Mouse (Mus musculus) layer of hippocampus, postnatal 36 days (tissue): ENCODE data around the gene Cbx6. TPM values are rescaled to one million over a fixed set of nuclear protein-coding genes. Genes with fewer than 3 reads are reported as not detected.

ENCODE experiments used
- DNase-seq, 2 experiments: peaks; one replicate each; pipeline ENCODE4 v3.0.0; 2022
- total RNA-seq, 2 experiments: library from RNA; stranded (reverse); gene quantifications; 2 replicates each; pipeline ENCODE4 v1.2.3; 2021

Gene Cbx6
- 100 to 1,000 TPM; 335 to 366 TPM for total RNA-seq

DNA sequence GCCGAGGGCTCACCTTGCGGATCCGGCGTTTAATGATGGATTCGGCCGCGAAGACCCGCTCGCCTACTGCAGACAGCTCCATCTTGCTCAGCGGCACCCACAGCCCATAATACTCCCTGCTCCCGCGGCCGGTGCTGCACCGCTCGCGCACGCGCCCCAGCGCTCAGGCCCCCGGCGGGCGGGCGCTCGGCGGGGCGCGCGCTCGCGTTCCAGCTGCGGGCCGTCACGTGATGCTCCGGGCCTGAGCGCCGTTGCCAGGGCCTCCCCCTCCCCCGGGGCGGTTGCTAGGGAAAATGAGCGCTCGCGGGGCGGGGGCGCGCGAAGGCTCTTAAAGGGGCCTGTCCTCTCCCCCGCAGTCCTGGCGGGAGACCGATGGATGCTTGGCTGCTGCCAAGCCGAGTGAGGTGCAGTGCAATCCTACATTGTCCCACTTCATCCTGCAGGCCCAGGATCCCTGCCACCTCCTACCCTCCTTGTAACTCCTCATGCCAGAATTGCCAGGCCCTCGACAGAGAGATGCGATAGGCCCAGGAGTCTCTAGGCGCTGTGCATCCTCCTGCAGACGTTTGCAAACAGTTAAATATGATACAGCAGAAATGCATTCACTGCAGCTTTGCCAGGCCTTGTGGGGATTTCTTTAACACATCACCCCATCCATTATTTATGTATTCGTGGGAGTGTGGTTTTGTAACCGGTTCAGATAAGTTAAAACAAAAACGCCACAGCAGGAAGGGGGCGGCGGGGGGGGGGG, at the start of gene Cbx6, which contains the start of gene Npcd:
Cbx6 (minus strand) TSS at position 559 of the 751 bp plus-strand sequence.
Npcd (minus strand) TSS at position 108 of the 751 bp plus-strand sequence.
- DNase-seq, result peak; percentile 99

DNA sequence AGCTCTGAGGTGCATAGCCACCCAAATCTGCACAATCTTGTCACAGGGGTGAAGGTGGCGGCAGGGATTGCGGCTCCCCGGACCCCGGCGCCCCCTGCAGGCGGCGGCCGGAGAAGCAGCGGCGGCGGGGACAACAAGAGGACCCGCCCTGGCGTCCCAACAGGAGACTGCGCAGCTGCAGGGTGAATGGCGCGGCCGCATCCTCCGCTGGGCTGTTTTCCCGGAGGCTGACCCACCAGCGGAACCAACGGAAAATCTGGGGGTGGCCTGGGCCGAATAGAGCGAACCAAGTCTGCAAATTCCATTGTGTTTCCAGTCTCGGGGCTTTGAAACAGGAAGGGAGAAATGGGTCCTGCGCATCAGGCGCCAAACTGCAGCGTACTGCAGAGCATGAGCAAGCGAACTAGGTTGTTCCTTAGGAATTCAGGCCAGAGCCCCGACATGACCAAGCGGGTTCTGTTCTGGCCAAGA, 48.9 kb upstream of the Cbx6 start:
- DNase-seq, result peak; percentile 94

GRCm38 (mm10) chr15:79882623-79883267, 48.3 kb upstream of the Cbx6 start:
- peak; percentile 64 to 67 for DNase-seq

DNA sequence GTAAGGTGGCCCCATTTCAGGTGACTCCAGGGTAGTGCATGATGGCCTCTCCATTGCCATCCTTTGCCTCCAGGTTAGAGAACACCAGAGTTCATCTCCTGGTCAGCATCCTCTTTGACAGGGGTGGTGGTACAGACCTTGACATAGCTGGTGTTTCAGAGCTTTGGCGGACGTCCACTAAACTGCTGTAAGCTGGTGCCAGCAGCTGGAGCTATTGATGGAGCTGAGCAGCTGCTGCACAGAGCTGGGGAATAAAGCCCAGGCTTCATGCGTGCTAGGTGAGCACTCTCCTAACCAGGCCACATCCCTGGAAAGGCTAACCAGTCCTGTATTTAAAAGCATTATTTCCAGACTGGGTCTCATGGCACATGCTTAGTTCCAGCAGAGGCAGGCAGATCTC, 46.0 kb upstream of the Cbx6 start:
- DNase-seq, result no peak

- peak; percentile 41 to 57 for DNase-seq
Measured at GRCm38 (mm10) chr15:79879319-79879718, 44.8 kb upstream of the Cbx6 start.

- no peak for DNase-seq
Measured at GRCm38 (mm10) chr15:79878725-79879136, 44.2 kb upstream of the Cbx6 start.

DNA sequence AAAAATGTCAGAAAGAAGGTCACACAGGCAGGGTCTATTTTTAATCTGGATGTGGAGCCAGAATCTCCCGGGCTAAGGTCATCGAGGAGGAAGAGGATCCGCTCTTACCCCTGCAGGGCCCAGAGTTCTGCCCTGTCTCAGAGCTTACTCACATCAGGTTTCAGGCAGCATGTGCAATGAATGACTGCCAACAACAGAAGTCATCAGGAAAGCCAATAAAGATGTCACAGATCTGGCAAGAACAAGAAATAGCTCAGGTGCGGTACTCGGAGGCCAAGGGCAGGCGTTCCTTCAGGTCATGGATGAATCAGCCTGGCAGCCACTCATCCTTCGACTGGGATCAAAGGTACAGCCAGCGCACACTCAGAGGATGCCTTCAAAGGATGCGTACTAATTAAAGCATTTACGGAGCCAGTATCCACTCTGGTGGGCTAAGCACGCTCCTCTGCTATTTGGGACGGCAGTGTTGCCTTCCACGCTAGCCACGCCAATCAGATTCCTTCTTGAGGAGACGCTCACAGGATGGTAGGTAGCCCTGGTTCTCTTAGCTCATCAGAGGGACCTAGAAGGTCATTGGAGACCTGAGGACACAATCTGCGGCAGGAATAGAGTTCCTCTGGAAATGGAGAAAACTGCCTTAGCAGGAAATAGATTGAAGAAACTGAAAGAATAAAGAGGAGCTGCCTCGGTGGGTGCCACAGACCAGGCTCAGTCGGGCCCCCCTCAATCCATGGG, 40.9 kb upstream of the Cbx6 start:
- no peak for DNase-seq

- DNase-seq, result no peak
Measured at GRCm38 (mm10) chr15:79873995-79874394, 39.5 kb upstream of the Cbx6 start.

DNA sequence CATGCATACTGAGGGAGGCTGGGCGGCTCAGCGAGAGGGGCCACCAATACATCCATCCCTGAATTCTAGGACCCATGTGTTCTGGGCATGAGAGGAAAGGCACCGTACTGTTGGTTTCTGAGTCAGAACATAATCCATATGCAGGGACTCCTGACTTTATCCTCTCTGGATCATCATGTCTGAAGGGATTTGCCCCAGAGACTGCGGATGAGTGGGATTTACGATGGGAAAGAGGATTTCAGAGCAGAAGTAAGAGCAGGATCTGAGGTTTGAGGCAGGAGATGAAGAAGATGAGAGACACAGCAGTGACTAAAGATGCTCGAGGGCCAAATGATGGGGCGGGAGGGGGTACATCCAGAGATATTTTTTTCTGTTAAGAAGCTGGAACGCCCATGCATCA, 39.1 kb upstream of the Cbx6 start:
- no peak for DNase-seq

DNA sequence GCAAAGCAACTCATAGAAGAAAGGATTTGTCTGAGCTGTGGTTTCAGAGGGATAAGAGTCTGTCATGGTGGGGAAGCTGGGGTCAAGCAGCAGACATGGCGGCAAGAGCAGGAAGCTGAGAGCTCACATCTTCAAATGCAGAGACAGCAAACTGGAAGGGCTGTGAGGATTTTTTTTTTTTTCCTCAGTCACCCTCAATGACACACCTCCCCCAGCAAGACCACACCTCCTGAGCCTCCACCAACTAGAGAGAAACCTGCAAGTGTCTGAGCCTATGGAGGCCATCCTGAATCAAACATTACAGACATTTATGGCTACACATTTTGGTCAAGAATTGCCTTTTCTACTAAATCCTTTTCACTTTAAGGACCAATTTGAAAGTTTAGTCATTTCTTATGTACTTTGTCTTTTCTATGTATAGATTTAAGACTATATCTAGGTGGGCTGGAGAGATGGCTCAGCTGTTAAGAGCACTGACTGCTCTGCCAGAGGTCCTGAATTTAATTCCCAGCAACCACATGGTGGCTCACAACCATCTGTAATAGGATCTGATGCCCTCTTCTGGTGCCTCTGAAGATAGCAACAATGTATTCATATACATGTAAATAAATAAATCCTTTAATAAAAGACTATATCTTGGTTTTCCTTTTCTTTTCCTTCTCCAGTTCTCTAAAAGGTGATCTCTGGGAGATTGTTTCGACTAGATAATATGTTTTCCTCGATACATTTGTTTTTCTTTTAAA, 32.9 kb upstream of the Cbx6 start:
- no peak for DNase-seq

GRCm38 (mm10) chr15:79859821-79860220, 25.3 kb upstream of the Cbx6 start:
- no peak for DNase-seq

- DNase-seq, result no peak
Measured at GRCm38 (mm10) chr15:79858979-79859378, 24.5 kb upstream of the Cbx6 start.

- no peak for DNase-seq
Measured at GRCm38 (mm10) chr15:79850143-79850542, 15.7 kb upstream of the Cbx6 start.

GRCm38 (mm10) chr15:79847100-79847499, 12.6 kb upstream of the Cbx6 start:
- DNase-seq, result peak in 1 of 2 experiments; percentile 8

DNA sequence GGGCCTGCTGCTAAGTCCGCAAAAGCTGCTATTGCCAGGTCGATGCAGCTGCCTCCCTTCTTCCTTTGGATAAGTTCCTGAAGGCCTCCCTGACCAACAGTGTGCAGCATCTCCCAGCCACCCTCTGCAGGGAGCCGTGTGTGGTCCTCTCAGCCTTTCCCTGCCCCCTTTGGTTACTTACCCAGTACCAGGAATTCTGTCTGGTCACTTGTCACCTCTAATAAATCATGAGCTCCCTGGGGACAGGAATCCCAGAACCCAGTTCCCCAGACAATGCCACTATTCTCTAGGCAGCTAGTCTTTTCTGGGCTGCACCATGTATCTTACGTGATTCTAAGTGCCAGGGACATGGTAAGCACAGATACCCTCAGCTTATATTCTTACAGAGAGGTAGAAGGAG, 11.5 kb upstream of the Cbx6 start:
- DNase-seq, result no peak

- no peak for DNase-seq
Measured at GRCm38 (mm10) chr15:79842985-79843384, 8.5 kb upstream of the Cbx6 start.

DNA sequence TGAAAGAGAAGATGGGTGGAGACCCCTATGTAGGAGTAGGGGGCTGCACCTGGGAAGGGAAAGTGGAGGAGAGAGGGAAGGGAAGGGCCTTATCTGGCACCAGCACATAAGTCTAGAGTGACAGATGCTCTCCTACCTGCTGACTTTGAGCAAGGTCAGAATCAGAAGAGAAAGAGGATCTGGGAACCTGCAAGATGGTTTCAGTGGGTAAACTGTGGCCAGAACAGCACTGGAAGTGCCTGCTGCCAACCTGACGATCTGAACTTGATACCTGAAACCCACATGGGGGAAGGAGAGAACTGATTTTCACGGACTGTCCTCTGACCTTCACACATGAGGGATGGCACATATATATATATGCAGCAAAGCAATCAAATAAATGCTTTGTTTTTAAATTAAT, 5.8 kb upstream of the Cbx6 start:
- no peak for DNase-seq

DNA sequence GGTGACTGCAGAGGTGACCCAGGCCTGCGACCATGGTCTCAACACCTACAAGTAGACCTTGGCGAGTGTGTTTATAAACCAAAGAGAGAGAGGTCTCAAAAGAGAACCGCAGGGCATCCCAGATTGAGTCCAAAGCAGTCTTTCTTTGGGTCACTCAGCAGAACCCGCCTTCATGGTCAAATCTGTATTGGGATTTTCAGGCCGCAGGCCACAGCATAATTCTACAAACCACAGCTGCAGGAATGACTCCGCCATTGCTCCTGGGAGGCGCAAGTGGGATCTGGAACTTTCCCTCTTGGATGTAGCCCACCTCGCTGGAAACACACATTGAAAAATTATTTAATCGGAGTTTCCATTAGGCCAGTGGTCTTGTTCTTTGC, 383 bp upstream of the Cbx6 start:
- peak in 1 of 2 experiments; percentile 5 for DNase-seq

- peak; percentile 36 to 52 for DNase-seq
Measured at GRCm38 (mm10) chr15:79833251-79834050, 1.0 kb downstream of the Cbx6 start.

DNA sequence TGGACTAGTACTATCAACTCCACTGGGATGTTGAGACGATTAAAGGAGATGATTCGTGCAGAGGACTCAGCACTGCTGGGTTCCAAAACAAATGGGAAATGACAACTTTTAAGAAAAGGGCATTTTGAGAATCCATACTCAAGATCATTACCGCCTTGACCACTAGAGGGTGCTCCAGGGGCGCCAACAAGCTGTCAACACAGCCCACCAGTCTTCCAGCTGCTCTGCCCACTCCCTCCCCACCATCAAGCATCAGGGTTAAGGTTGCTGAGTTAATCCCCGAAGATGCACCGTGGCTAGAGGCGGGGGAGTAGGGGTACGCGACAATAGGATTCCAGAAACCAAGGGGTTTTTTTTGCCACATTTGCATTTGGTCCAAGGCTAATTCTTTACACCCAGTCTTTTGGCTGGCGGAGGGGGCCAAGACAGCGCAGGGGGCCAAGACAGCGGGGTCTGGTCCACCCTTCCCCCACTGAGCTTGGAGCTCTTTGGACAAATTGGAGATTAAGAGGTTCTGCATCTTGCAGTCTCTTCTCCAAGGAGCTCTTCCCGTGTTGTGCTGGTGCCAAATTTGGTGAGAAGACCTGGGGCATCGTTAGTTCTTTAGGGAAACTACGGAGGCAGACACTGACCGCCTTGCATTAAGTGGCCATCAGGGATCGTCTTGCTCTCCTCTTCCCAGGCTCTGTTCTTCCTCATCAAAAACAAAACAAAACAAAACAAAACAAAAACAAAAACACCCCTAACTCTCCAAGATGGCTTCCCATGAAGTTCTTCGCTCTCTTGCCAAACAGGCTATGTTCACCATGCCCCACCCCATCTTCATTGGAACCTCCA, 2.2 kb downstream of the Cbx6 start:
- DNase-seq, result peak in 1 of 2 experiments; percentile 73

DNA sequence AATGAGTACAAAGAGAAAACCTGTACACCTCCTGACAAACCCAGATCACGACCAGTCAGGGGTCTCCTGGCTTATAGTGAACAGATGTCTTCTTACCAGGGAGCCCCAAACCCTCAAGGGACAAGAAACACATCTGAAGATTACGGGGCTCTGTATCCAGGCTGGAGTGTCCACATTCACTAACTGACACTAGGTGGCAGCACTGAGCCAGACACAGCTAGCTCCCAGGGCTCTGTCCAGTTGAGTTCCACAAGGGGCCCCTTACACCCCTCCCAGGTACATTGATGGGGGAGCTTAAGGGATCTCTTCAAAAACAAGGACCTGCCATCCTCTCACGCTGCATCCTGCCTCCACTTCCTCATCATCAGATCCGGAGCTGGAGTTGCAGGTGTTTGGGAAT, 4.1 kb downstream of the Cbx6 start:
- peak; percentile 70 to 71 for DNase-seq
